Mouse (Mus musculus) Muller cell, postnatal 12 days (primary cell): ENCODE data around the gene Smg6.

Source experiments
- DNase-seq: peaks from one replicate; pipeline ENCODE4 v3.0.0-alpha.2; 2015; ENCODE audit errors: inconsistent ontology term

Gene Smg6

DNA sequence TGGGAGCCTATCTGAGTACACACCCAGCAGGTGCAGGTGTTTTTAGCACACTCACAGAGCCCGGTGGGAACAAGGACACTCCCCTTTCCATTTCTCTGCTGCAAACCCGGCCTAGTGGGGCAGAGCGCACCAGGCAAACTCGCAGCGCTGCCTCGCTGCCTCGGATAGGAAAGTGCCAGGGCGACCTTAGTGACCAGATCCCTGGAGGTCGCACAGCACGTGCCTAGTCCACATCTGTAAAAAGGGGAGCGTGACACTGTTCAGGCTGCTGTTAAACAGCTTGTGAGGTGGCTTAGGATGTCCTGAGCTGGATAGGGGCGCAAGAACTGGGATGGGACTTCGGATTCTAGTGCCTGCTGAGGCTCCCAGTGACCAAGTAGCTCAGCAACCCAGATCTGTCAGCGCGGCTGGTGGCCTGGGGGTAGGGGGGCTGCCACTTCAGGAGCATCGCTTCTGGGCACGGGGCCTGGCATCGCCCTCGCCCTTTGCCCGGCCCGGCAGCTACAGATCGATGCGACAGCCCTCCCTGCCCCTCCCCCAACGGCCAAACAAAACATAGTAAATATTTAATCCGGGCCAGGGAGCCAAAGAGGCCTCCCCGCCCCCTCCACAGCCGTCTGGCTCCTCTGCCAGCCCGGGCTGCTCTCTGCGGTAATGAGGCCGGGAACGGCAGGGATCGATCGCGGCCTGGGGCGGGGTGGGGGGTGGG lies 287.9 kb downstream of the Smg6 start:
- peak; percentile 65 for DNase-seq
